Mouse (Mus musculus) E14TG2a.4 (cell line): ENCODE results near the gene Ttc7b.

Source experiments
- H3K27me3 ChIP-seq: 2 replicates; pipeline ENCODE4 v1.6.1; 2014; ENCODE audit warnings: low read length, control low read depth; ENCODE audit not compliant: insufficient read depth
- H3K36me3 ChIP-seq: 2 replicates; pipeline ENCODE4 v1.6.1; 2014; ENCODE audit warnings: low read length, control low read depth; ENCODE audit not compliant: insufficient read depth
- H3K4me1 ChIP-seq: replicated peaks from 2 replicates; pipeline ENCODE4 v1.6.1; 2014; ENCODE audit warnings: low read depth, low read length, control low read depth
- H3K4me3 ChIP-seq: replicated peaks from 2 replicates; pipeline ENCODE4 v1.5.1; 2014; ENCODE audit warnings: mild to moderate bottlenecking, low read length
- H3K9me3 ChIP-seq: 2 replicates; pipeline ENCODE4 v1.6.1; 2014; ENCODE audit warnings: low read length, control low read depth
- CTCF ChIP-seq: conservative IDR thresholded peaks from 2 replicates; pipeline ENCODE4 v1.5.1; 2014; ENCODE audit warnings: low read length
- NANOG ChIP-seq: IDR thresholded peaks from 2 replicates; pipeline ENCODE4 v1.6.1; 2014; ENCODE audit warnings: borderline replicate concordance, low read length, mixed read lengths
- POU5F1 ChIP-seq: IDR thresholded peaks from 2 replicates; pipeline ENCODE4 v1.6.1; 2014; ENCODE audit warnings: low read length, borderline replicate concordance

The Ttc7b gene

DNA sequence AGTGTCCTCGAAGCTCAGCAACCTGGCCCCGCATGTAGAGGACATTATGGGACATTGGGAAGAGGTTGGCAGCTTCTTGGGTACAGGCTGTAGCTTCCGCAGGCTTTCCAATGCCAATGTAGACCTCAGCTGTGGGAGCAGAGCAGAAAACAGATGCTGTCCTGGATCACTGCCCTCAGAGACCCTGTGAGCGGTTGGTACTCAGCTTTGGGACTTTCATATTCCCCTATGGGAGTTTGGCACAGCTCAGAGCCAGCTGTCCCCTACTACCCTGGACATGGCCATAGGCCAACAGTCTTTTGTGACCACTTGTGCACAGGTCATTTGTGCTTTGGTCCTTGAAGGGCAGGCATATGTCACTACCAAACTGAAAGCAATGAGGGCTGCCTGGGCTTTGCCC lies 195.0 kb downstream of the Ttc7b start:
- Histone ChIP-seq H3K4me1 (no peaks in the 10 kb centered on the region), H3K9me3 (peaks cover 9% of the 10 kb centered on the region), H3K27me3 (no peaks in the 10 kb centered on the region), H3K4me3 (no peak overlapping the region), H3K36me3 (peaks cover 65% of the 10 kb centered on the region)
- no peak for TF ChIP-seq NANOG
- no peak for TF ChIP-seq POU5F1
- no peak for TF ChIP-seq CTCF

DNA sequence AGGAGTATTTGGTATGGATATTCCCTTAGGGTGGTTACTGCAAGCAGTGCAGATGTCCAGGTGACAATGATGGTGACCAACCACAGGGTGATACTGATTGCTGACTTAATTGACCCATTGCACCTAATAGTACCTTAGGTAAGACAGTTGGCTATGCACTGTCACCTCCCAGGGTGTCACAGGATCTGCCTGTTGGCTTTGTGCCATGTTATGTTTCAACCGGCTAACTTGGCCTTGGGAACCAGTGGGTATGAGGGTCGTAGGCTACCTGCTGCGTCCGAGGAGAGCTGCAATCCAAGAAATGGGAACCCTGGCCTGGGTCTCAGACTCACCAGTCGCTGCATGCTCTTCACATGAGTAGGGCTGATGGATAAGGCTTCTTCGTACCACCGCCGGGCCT lies 195.4 kb downstream of the Ttc7b start:
- Histone ChIP-seq H3K36me3 (peaks cover 65% of the 10 kb centered on the region), H3K4me1 (no peaks in the 10 kb centered on the region), H3K4me3 (no peak overlapping the region), H3K27me3 (no peaks in the 10 kb centered on the region), H3K9me3 (peaks cover 13% of the 10 kb centered on the region)
- TF ChIP-seq POU5F1, result no peak
- TF ChIP-seq CTCF, result no peak
- no peak for TF ChIP-seq NANOG

DNA sequence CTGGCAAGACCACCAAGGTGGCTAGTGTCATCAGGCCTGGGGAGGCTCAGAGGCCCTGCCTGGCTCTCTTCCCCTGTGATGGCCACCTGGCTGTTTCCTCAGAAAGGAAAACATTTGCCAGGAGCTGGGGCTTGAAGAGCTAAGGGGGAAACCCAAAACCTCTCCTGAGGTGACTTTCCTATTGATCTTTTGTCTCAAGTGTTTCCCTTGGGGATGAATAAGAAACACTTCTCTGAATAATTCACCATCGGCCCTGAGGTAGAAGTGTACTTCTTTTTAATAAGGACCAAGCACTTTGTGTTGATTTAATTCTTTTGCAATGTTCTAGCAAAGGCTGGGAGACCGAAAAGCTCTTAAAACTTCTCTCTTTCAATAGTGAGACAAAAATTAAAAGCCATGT lies 197.0 kb downstream of the Ttc7b start:
- no peaks in the 10 kb centered on the region for H3K4me1 ChIP-seq
- no peak overlapping the region for H3K4me3 ChIP-seq

DNA sequence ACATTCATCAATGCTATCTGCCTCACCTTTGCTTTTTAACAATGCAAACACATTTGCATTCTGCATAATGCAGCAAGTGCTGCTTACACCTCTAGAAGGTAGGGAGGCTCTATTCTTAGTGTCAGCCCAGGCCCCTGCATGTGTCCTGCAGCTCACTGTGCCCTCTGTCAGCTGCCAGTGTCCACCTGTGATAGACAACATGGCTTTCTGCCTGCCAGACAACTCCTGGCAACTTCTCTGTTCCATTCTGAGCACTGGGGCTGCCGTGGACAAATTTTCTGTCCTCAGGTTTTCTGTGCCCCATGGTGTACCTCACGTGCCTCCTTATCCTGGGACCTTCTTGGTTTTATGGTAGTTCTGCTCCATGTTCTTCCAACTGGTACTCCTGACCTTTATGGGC lies 198.4 kb downstream of the Ttc7b start:
- Histone ChIP-seq H3K9me3 (peaks cover 28% of the 10 kb centered on the region), H3K27me3 (no peaks in the 10 kb centered on the region), H3K36me3 (peaks cover 69% of the 10 kb centered on the region)

More for the DNA sequence above, 197.0 kb downstream of the Ttc7b start:
- Histone ChIP-seq H3K9me3 (peaks cover 28% of the 10 kb centered on the region), H3K27me3 (no peaks in the 10 kb centered on the region), H3K36me3 (peaks cover 77% of the 10 kb centered on the region)
- TF ChIP-seq POU5F1 (no peak), CTCF (no peak), NANOG (no peak)

DNA sequence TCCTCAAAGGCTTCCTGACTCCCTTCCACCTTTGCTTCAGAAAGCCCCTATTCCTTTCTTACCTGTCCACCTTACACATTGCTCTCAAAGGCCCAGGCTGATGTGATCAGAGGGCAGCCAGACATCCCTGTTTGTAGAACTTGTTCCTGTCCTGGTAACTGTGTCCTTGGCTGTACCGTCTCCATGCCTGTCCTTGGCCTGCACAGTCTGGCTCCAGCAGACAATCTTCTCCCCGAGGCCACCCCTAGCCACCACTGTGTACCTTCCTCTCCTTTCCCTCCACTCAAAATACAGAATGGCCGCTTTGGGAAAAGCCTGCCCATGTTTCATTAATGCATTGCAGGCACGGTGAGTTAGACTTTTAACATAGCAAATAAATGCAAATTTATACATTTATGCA lies 199.1 kb downstream of the Ttc7b start:
- Histone ChIP-seq H3K9me3 (peaks cover 28% of the 10 kb centered on the region), H3K4me1 (no peaks in the 10 kb centered on the region), H3K4me3 (no peak overlapping the region), H3K27me3 (no peaks in the 10 kb centered on the region), H3K36me3 (peaks cover 69% of the 10 kb centered on the region)
- TF ChIP-seq NANOG (no peak), CTCF (no peak), POU5F1 (no peak)

More for the DNA sequence above, 198.4 kb downstream of the Ttc7b start:
- H3K4me3 ChIP-seq, result no peak overlapping the region
- TF ChIP-seq CTCF (no peak), POU5F1 (no peak), NANOG (no peak)
- H3K4me1 ChIP-seq, result no peaks in the 10 kb centered on the region

DNA sequence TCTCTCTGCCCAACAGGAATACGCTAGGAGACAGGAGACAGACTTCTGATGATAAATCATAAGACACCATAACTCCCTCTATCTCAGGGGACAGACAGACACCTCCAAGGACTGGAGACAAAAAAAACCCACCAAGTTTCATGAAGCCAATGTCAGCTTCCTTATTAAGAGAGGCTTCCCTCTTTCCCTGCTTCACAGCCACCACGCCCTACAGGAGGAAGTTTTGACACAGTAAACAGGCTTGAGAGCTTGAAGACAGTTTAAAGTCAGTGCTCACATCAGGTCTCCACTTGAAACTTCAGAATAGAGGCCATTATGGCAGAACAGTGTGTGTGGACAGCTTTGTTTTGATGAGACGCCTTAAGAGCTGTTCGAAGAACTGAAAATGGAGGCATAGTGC lies 200.9 kb downstream of the Ttc7b start:
- H3K4me3 ChIP-seq, result no peak overlapping the region
- no peaks in the 10 kb centered on the region for H3K4me1 ChIP-seq
- TF ChIP-seq POU5F1, result no peak
- TF ChIP-seq NANOG, result no peak
- no peak for TF ChIP-seq CTCF
- no peaks in the 10 kb centered on the region for H3K27me3 ChIP-seq
- H3K9me3 ChIP-seq, result peaks cover 27% of the 10 kb centered on the region
- peaks cover 64% of the 10 kb centered on the region for H3K36me3 ChIP-seq

DNA sequence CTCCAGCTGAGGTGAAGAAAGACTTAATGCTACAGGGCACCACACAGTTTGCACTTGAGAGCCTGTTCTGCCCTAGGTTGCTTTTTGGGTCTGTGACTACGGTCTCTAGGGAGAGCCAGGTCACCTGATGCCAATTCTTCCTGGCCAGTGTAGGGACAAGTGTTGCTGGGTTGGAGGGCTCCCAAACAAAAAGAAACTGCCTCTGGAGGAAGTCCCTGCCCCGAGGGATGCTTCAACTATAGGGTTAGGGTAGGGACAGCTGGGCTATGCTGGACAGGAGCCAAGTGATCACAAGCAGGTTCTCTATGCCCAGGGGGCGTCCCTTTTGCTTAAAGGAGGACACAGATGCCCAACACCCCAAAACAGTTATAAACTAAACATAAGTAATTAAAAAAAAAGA lies 202.7 kb downstream of the Ttc7b start:
- Histone ChIP-seq H3K27me3 (no peaks in the 10 kb centered on the region), H3K4me3 (no peak overlapping the region), H3K36me3 (peaks cover 50% of the 10 kb centered on the region), H3K4me1 (no peaks in the 10 kb centered on the region), H3K9me3 (peaks cover 20% of the 10 kb centered on the region)
- TF ChIP-seq CTCF (no peak), NANOG (no peak)

DNA sequence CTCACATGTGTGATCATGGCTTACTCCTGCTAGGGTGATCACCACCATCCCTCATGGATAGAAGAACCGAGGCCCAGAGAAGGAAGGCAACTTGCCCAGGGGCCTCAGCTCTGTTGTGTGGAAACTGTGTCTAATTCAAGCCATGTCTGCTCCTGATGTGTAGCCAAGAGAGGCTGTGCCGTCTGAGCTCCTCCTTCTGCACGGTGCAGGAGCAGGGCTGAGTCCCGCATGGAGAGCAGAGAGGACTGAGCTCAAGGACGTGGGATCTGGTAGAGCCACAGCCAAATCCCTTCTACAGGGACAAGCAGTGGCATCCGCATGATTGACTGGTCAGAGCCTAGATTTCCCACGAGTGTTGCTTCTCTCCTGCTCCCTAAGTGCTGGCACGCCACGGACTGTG lies 204.5 kb downstream of the Ttc7b start:
- no peak overlapping the region for H3K4me3 ChIP-seq
- TF ChIP-seq NANOG (no peak), CTCF (no peak), POU5F1 (no peak)
- peaks cover 20% of the 10 kb centered on the region for H3K9me3 ChIP-seq

DNA sequence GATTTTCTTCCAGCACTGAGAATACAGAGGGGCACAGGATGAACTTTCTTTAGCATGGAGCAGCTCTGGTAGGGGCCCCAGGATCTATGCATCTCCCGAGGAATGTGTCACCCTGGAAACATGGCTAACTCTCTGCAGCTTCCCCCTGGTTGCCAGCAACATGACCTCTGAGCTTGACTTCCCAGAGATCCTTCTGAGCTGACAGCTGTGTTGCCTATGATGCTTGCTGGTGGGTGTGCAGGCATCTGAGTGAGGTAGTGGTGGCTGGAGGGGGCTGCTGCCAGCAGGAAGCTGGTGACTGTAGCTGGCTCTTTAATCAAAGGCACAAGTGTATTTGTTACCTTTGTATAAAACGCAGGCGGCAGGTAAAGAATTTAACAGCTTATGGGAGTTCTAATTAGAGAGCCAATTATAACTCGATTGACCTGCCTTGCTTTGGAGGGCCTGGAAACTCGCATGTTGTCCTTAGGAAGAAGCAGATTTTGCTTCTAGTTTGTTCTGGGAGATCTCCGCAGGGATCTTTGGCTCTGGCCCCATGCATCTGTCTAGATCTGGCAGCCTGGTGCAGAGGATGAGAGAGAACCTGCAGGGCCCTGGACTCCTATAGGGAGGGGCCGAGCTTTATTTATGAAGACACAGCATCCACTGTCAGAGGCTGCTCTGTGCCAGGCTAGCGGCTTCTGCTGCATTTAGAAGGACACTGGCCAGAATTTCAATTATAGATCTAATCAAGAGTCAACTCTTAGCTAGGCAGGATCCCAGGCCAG lies 205.3 kb downstream of the Ttc7b start:
- H3K4me1 ChIP-seq, result no peaks in the 10 kb centered on the region
- H3K4me3 ChIP-seq, result no peak overlapping the region
- peaks cover 39% of the 10 kb centered on the region for H3K36me3 ChIP-seq
- peaks cover 15% of the 10 kb centered on the region for H3K9me3 ChIP-seq
- TF ChIP-seq NANOG (no peak), POU5F1 (no peak), CTCF (no peak)
- no peaks in the 10 kb centered on the region for H3K27me3 ChIP-seq

More for the DNA sequence above, 204.5 kb downstream of the Ttc7b start:
- Histone ChIP-seq H3K27me3 (no peaks in the 10 kb centered on the region), H3K4me1 (no peaks in the 10 kb centered on the region), H3K36me3 (peaks cover 47% of the 10 kb centered on the region)
